Mouse (Mus musculus) neural tube, embryonic 14.5 days (tissue): ENCODE results near the gene Hs2st1. TPM values are rescaled to one million over a fixed set of nuclear protein-coding genes. Genes with fewer than 3 reads are reported as not detected.
A peak's percentile ranks its signal among the peaks of the same experiment; 100 is the strongest.

Experiments used
- ATAC-seq: fragments of 200-750 bp; cut with Nextera tagmentation; 2 replicates; pipeline ENCODE4 v1.8.0; 2017; ENCODE audit warnings: low read depth, mild to moderate bottlenecking, moderate TSS enrichment, moderate library complexity
- H3K27ac ChIP-seq: fragments of 300-500 bp; sonication (generic); 2 replicates; pipeline ENCODE4 v1.5.1; 2014; ENCODE audit warnings: low read depth, mild to moderate bottlenecking, control low read depth, low read length, moderate library complexity, mixed read lengths
- H3K27me3 ChIP-seq: fragments of 300-500 bp; sonication (generic); 2 replicates; pipeline ENCODE4 v1.6.1; 2014; ENCODE audit warnings: low read length; ENCODE audit not compliant: control insufficient read depth, insufficient read depth
- H3K36me3 ChIP-seq: fragments of 300-500 bp; sonication (generic); 2 replicates; pipeline ENCODE4 v1.6.1; 2014; ENCODE audit warnings: low read length, mixed read lengths; ENCODE audit not compliant: control insufficient read depth, insufficient read depth
- H3K4me1 ChIP-seq: fragments of 300-500 bp; sonication (generic); 2 replicates; pipeline ENCODE4 v1.6.1; 2014; ENCODE audit warnings: low read length; ENCODE audit not compliant: control insufficient read depth, insufficient read depth
- H3K4me2 ChIP-seq: fragments of 300-500 bp; sonication (generic); 2 replicates; pipeline ENCODE4 v1.6.1; 2014; ENCODE audit warnings: mild to moderate bottlenecking, low read depth, low read length, control low read depth
- H3K4me3 ChIP-seq: fragments of 300-500 bp; sonication (generic); 2 replicates; pipeline ENCODE4 v1.5.1; 2014; ENCODE audit warnings: low read depth, low read length, control low read depth, mixed read lengths
- H3K9ac ChIP-seq: fragments of 300-500 bp; sonication (generic); replicated peaks from 2 replicates; pipeline ENCODE4 v1.6.1; 2014; ENCODE audit warnings: low read depth, mild to moderate bottlenecking, control low read depth, low read length, mixed read lengths
- H3K9me3 ChIP-seq: fragments of 300-500 bp; sonication (generic); 2 replicates; pipeline ENCODE4 v1.6.1; 2016; ENCODE audit warnings: low read length; ENCODE audit not compliant: control insufficient read depth
- WGBS: fragments of 180-500 bp; shearing (Covaris S2); extraction: QIAGEN DNeasy Blood & Tissue Kit; methylation state at CpG from one replicate; pipeline ENCODE4 v1.1.7; 2014; 5-methylcytosine and 5-hydroxymethylcytosine counted together
- polyA plus RNA-seq: library from polyadenylated mRNA; unstranded; fragments of >200 nt; fragmentation: Nextera tagmentation; extraction: Ambion mirVana; gene quantifications from 2 replicates; pipeline ENCODE4 v1.2.1, GENCODE M21; 2014

Gene Hs2st1
- polyA plus RNA-seq, 1 experiment from 2014 or later: 17.0 TPM

- Histone ChIP-seq H3K9me3 (no peaks in the 10 kb centered on the region), H3K36me3 (no peaks in the 10 kb centered on the region), H3K9ac (no peak overlapping the region), H3K27me3 (no peaks in the 10 kb centered on the region), H3K4me1 (peaks cover 10% of the 10 kb centered on the region), H3K4me2 (no peak overlapping the region), H3K4me3 (no peak overlapping the region), H3K27ac (no peak overlapping the region)
- 95% methylated on average over 7 of the region's 7 CpGs for WGBS
- ATAC-seq: no peak
These were observed 4.8 kb downstream of the Hs2st1 start for GRCm38 (mm10) chr3:144565212-144565611.

- H3K4me1 ChIP-seq: peaks cover 10% of the 10 kb centered on the region
- no peak overlapping the region for H3K4me3 ChIP-seq
- H3K27ac ChIP-seq: no peak overlapping the region
- no peak overlapping the region for H3K4me2 ChIP-seq
- no peaks in the 10 kb centered on the region for H3K9me3 ChIP-seq
- H3K9ac ChIP-seq: no peak overlapping the region
- WGBS: 87% methylated on average over 7 of the region's 7 CpGs
- H3K27me3 ChIP-seq: no peaks in the 10 kb centered on the region
- no peaks in the 10 kb centered on the region for H3K36me3 ChIP-seq
- ATAC-seq: no peak
These were observed 6.1 kb downstream of the Hs2st1 start for GRCm38 (mm10) chr3:144563916-144564315.

- H3K27me3 ChIP-seq: no peaks in the 10 kb centered on the region
- no peak overlapping the region for H3K9ac ChIP-seq
- no peak overlapping the region for H3K27ac ChIP-seq
- H3K9me3 ChIP-seq: no peaks in the 10 kb centered on the region
- no peak for ATAC-seq
- 78% methylated on average over 22 of the region's 22 CpGs for WGBS
- H3K4me3 ChIP-seq: no peak overlapping the region
- no peak overlapping the region for H3K4me2 ChIP-seq
- peaks cover 15% of the 10 kb centered on the region for H3K4me1 ChIP-seq
- no peaks in the 10 kb centered on the region for H3K36me3 ChIP-seq
These were observed 8.3 kb downstream of the Hs2st1 start for GRCm38 (mm10) chr3:144561511-144562250.

GRCm38 (mm10) chr3:144558274-144558673, 11.7 kb downstream of the Hs2st1 start:
- Histone ChIP-seq H3K4me1 (peaks cover 22% of the 10 kb centered on the region), H3K27me3 (no peaks in the 10 kb centered on the region), H3K9me3 (no peaks in the 10 kb centered on the region), H3K4me3 (no peak overlapping the region), H3K27ac (no peak overlapping the region), H3K9ac (no peak overlapping the region), H3K4me2 (no peak overlapping the region), H3K36me3 (no peaks in the 10 kb centered on the region)
- 44% methylated on average over 5 of the region's 5 CpGs for WGBS
- no peak for ATAC-seq

- Histone ChIP-seq H3K4me1 (peaks cover 22% of the 10 kb centered on the region), H3K27me3 (no peaks in the 10 kb centered on the region), H3K4me2 (peak overlapping the region; percentile 38; the same call in 1 of the 2 replicates), H3K27ac (no peak overlapping the region), H3K9ac (peak overlapping the region; percentile 34; the same call in 1 of the 2 replicates), H3K36me3 (no peaks in the 10 kb centered on the region), H3K9me3 (no peaks in the 10 kb centered on the region), H3K4me3 (no peak overlapping the region)
- 0 out of 2 replicates have a peak, but pooled peaks have one; percentile 42 for ATAC-seq
- 3% methylated on average over 16 of the region's 16 CpGs for WGBS
These were observed 13.2 kb downstream of the Hs2st1 start for GRCm38 (mm10) chr3:144556625-144557324.

GRCm38 (mm10) chr3:144555144-144555543, 14.8 kb downstream of the Hs2st1 start:
- no peak overlapping the region for H3K4me3 ChIP-seq
- no peaks in the 10 kb centered on the region for H3K9me3 ChIP-seq
- 86% methylated on average over 7 of the region's 7 CpGs for WGBS
- peaks cover 22% of the 10 kb centered on the region for H3K4me1 ChIP-seq
- H3K4me2 ChIP-seq: no peak overlapping the region
- H3K27ac ChIP-seq: no peak overlapping the region
- no peaks in the 10 kb centered on the region for H3K36me3 ChIP-seq
- H3K9ac ChIP-seq: no peak overlapping the region
- no peaks in the 10 kb centered on the region for H3K27me3 ChIP-seq
- no peak for ATAC-seq

- H3K4me1 ChIP-seq: peaks cover 22% of the 10 kb centered on the region
- ATAC-seq: peak; percentile 22; the same call in 1 of the 2 replicates
- WGBS: 68% methylated on average over 9 of the region's 9 CpGs
These were observed 15.5 kb downstream of the Hs2st1 start for GRCm38 (mm10) chr3:144554503-144554902.

GRCm38 (mm10) chr3:144553942-144554341, 16.0 kb downstream of the Hs2st1 start:
- H3K27me3 ChIP-seq: no peaks in the 10 kb centered on the region
- H3K4me3 ChIP-seq: no peak overlapping the region
- ATAC-seq: no peak
- H3K9me3 ChIP-seq: no peaks in the 10 kb centered on the region
- no peak overlapping the region for H3K27ac ChIP-seq
- 15% methylated on average over 7 of the region's 7 CpGs for WGBS
- H3K9ac ChIP-seq: no peak overlapping the region
- peaks cover 22% of the 10 kb centered on the region for H3K4me1 ChIP-seq
- H3K4me2 ChIP-seq: no peak overlapping the region
- no peaks in the 10 kb centered on the region for H3K36me3 ChIP-seq

More at GRCm38 (mm10) chr3:144554503-144554902, 15.5 kb downstream of the Hs2st1 start:
- no peak overlapping the region for H3K4me3 ChIP-seq
- H3K36me3 ChIP-seq: no peaks in the 10 kb centered on the region
- no peaks in the 10 kb centered on the region for H3K9me3 ChIP-seq
- no peaks in the 10 kb centered on the region for H3K27me3 ChIP-seq
- no peak overlapping the region for H3K27ac ChIP-seq
- H3K4me2 ChIP-seq: no peak overlapping the region
- no peak overlapping the region for H3K9ac ChIP-seq

- H3K4me3 ChIP-seq: no peak overlapping the region
- no peak overlapping the region for H3K4me2 ChIP-seq
These were observed 18.6 kb downstream of the Hs2st1 start for GRCm38 (mm10) chr3:144551416-144551815.

More at GRCm38 (mm10) chr3:144551416-144551815, 18.6 kb downstream of the Hs2st1 start:
- Histone ChIP-seq H3K9me3 (no peaks in the 10 kb centered on the region), H3K27ac (no peak overlapping the region), H3K27me3 (no peaks in the 10 kb centered on the region), H3K4me1 (peaks cover 4% of the 10 kb centered on the region), H3K36me3 (no peaks in the 10 kb centered on the region), H3K9ac (no peak overlapping the region)
- WGBS: 73% methylated on average over 4 of the region's 4 CpGs
- no peak for ATAC-seq
